Mouse (Mus musculus) MEL (cell line): ENCODE measurements around the gene Inpp5a. TPM values are rescaled to one million over a fixed set of nuclear protein-coding genes. Genes with fewer than 3 reads are reported as not detected.

Experiments used
- DNase-seq: peaks from one replicate; pipeline ENCODE4 v3.0.0; 2011; ENCODE audit warnings: low read depth, low spot score
- H3K27ac ChIP-seq: 2 replicates; pipeline ENCODE4 v1.5.1; 2012; ENCODE audit warnings: low read depth, mild to moderate bottlenecking, control low read depth, low read length, moderate library complexity; ENCODE audit not compliant: control insufficient read depth
- H3K27me3 ChIP-seq, 2 experiments: fragments of 150-350 bp in 1 of 2; sonication (generic) in 1 of 2; 2 replicates each; pipeline ENCODE4 v1.6.1; 2012; ENCODE audit warnings: low read length in 2 of 2, mild to moderate bottlenecking in 2 of 2, improper control_type of control experiment in 1 of 2, moderate library complexity in 1 of 2; ENCODE audit not compliant: insufficient read depth in 2 of 2, control insufficient read depth in 1 of 2
- H3K36me3 ChIP-seq, 2 experiments: 2 replicates each; pipeline ENCODE4 v1.6.1; 2012 to 2014; ENCODE audit warnings: low read length in 2 of 2, improper control_type of control experiment in 1 of 2, inconsistent platforms in 1 of 2, mild to moderate bottlenecking in 1 of 2; ENCODE audit not compliant: insufficient read depth in 2 of 2, control insufficient read depth in 1 of 2
- H3K4me1 ChIP-seq, 2 experiments: fragments of 150-350 bp in 1 of 2; sonication (generic) in 1 of 2; 2 replicates each; pipeline ENCODE4 v1.6.1; 2012; ENCODE audit warnings: low read length in 2 of 2, improper control_type of control experiment in 1 of 2, mild to moderate bottlenecking in 1 of 2; ENCODE audit not compliant: insufficient read depth in 2 of 2, control insufficient read depth in 1 of 2
- H3K4me3 ChIP-seq, 2 experiments: fragments of 150-350 bp in 1 of 2; sonication (generic) in 1 of 2; 2 replicates each; pipeline ENCODE4 v1.5.1; 2012; ENCODE audit warnings: low read depth in 2 of 2, low read length in 2 of 2, mild to moderate bottlenecking in 2 of 2, moderate library complexity in 2 of 2, control low read depth in 1 of 2, improper control_type of control experiment in 1 of 2; ENCODE audit not compliant: control insufficient read depth in 1 of 2, insufficient read depth in 1 of 2
- H3K79me2 ChIP-seq: 2 replicates; pipeline ENCODE4 v1.6.1; 2012; ENCODE audit warnings: mild to moderate bottlenecking, low read length, moderate library complexity; ENCODE audit not compliant: control insufficient read depth, poor library complexity, insufficient read depth
- H3K9ac ChIP-seq: 2 replicates; pipeline ENCODE4 v1.6.1; 2012; ENCODE audit warnings: low read depth, mild to moderate bottlenecking, control low read depth, low read length, moderate library complexity; ENCODE audit not compliant: control insufficient read depth, poor library complexity, severe bottlenecking
- H3K9me3 ChIP-seq: fragments of 150-350 bp; sonication (generic); replicated peaks from 2 replicates; pipeline ENCODE4 v1.6.1; 2012; ENCODE audit warnings: mild to moderate bottlenecking, low read length, improper control_type of control experiment, moderate library complexity; ENCODE audit not compliant: insufficient read depth
- BHLHE40 ChIP-seq: IDR thresholded peaks from 2 replicates; pipeline ENCODE4 v1.6.1; 2012; ENCODE audit warnings: low read depth, mild to moderate bottlenecking, inconsistent platforms, low read length, improper control_type of control experiment, borderline replicate concordance
- CHD1 ChIP-seq: IDR thresholded peaks from 2 replicates; pipeline ENCODE4 v1.6.1; 2012; ENCODE audit warnings: low read depth, mild to moderate bottlenecking, inconsistent platforms, low read length, improper control_type of control experiment
- CHD2 ChIP-seq: IDR thresholded peaks from 2 replicates; pipeline ENCODE4 v1.6.1; 2011; ENCODE audit warnings: low read length, improper control_type of control experiment
- EP300 ChIP-seq, 2 experiments: IDR thresholded peaks; 2 replicates each; pipeline ENCODE4 v1.6.1; 2011; ENCODE audit warnings: improper control_type of control experiment in 2 of 2, low read length in 2 of 2, low read depth in 1 of 2, mild to moderate bottlenecking in 1 of 2
- ETS1 ChIP-seq: IDR thresholded peaks from 2 replicates; pipeline ENCODE4 v1.6.1; 2012; ENCODE audit warnings: low read depth, mild to moderate bottlenecking, inconsistent platforms, low read length, improper control_type of control experiment, moderate library complexity
- GATA1 ChIP-seq: IDR thresholded peaks from 2 replicates; pipeline ENCODE4 v1.6.1; 2011; ENCODE audit warnings: low read depth, low read length, improper control_type of control experiment
- JUND ChIP-seq: IDR thresholded peaks from 2 replicates; pipeline ENCODE4 v1.6.1; 2011; ENCODE audit warnings: low read depth, mild to moderate bottlenecking, improper control_type of control experiment, low read length
- MAX ChIP-seq: IDR thresholded peaks from 2 replicates; pipeline ENCODE4 v1.6.1; 2011; ENCODE audit warnings: low read length, improper control_type of control experiment
- MEF2A ChIP-seq: IDR thresholded peaks from 2 replicates; pipeline ENCODE4 v1.6.1; 2014; ENCODE audit warnings: low read depth, mild to moderate bottlenecking, inconsistent platforms, low read length, improper control_type of control experiment; ENCODE audit not compliant: poor library complexity, insufficient replicate concordance, severe bottlenecking; ENCODE audit errors: extremely low read depth
- MYB ChIP-seq: IDR thresholded peaks from 2 replicates; pipeline ENCODE4 v1.6.1; 2011; ENCODE audit warnings: mild to moderate bottlenecking, low read depth, low read length, improper control_type of control experiment
- MYC ChIP-seq: IDR thresholded peaks from 2 replicates; pipeline ENCODE4 v1.6.1; 2011; ENCODE audit warnings: low read depth, mild to moderate bottlenecking, low read length, improper control_type of control experiment, moderate library complexity
- POLR2A ChIP-seq, 2 experiments: IDR thresholded peaks; 2 replicates each; pipeline ENCODE4 v1.6.1; 2011 to 2012; ENCODE audit warnings: low read length in 2 of 2, mild to moderate bottlenecking in 2 of 2, control low read depth in 1 of 2, improper control_type of control experiment in 1 of 2, low read depth in 1 of 2, moderate library complexity in 1 of 2; ENCODE audit not compliant: control insufficient read depth in 1 of 2, insufficient read depth in 1 of 2, poor library complexity in 1 of 2
- RAD21 ChIP-seq: IDR thresholded peaks from 2 replicates; pipeline ENCODE4 v1.6.1; 2011; ENCODE audit warnings: mild to moderate bottlenecking, low read depth, low read length, improper control_type of control experiment
- SIN3A ChIP-seq: IDR thresholded peaks from 2 replicates; pipeline ENCODE4 v1.6.1; 2012; ENCODE audit warnings: low read length, improper control_type of control experiment, inconsistent platforms
- TBP ChIP-seq: IDR thresholded peaks from 2 replicates; pipeline ENCODE4 v1.8.0; 2011; ENCODE audit warnings: low read depth, low read length, improper control_type of control experiment
- TCF12 ChIP-seq: IDR thresholded peaks from 2 replicates; pipeline ENCODE4 v1.6.1; 2014; ENCODE audit warnings: low read depth, mild to moderate bottlenecking, inconsistent platforms, low read length, improper control_type of control experiment, moderate library complexity
- UBTF ChIP-seq: IDR thresholded peaks from 2 replicates; pipeline ENCODE4 v1.6.1; 2012; ENCODE audit warnings: low read depth, mild to moderate bottlenecking, inconsistent platforms, low read length, improper control_type of control experiment, moderate library complexity, borderline replicate concordance; ENCODE audit not compliant: insufficient read depth
- USF1 ChIP-seq: IDR thresholded peaks from 2 replicates; pipeline ENCODE4 v1.6.1; 2014; ENCODE audit warnings: low read depth, mild to moderate bottlenecking, inconsistent platforms, low read length, improper control_type of control experiment, moderate library complexity
- USF2 ChIP-seq, 2 experiments: IDR thresholded peaks; 2 replicates each; pipeline ENCODE4 v1.6.1; 2011 to 2012; ENCODE audit warnings: improper control_type of control experiment in 2 of 2, low read length in 2 of 2, borderline replicate concordance in 1 of 2, inconsistent platforms in 1 of 2, low read depth in 1 of 2, mild to moderate bottlenecking in 1 of 2; ENCODE audit not compliant: insufficient read depth in 1 of 2
- ZC3H11A ChIP-seq: IDR thresholded peaks from 2 replicates; pipeline ENCODE4 v1.6.1; 2012; ENCODE audit warnings: low read depth, mild to moderate bottlenecking, inconsistent platforms, low read length, improper control_type of control experiment
- polyA plus RNA-seq, 2 experiments: library from polyadenylated mRNA; stranded (reverse) in 1 of 2; unstranded in 1 of 2; fragments of >175 nt in 1 of 2; fragments of >200 nt in 1 of 2; gene quantifications; 2 replicates each; pipeline versions ENCODE4 v1.2.1 to v1.2.4; 2012; ENCODE audit warnings: low replicate concordance in 2 of 2, low read depth in 1 of 2; ENCODE audit not compliant: insufficient read length in 2 of 2, insufficient read depth in 1 of 2, missing spikeins in 1 of 2
- total RNA-seq: library from RNA; depleted of rRNA; stranded (reverse); fragments of 300-350 nt; gene quantifications from 2 replicates; pipeline ENCODE4 v1.2.3, GENCODE M21; 2012

Inpp5a gene
- total and polyA plus RNA-seq, 3 experiments, result 5.7 to 14.4 TPM; not detected in 1

DNA sequence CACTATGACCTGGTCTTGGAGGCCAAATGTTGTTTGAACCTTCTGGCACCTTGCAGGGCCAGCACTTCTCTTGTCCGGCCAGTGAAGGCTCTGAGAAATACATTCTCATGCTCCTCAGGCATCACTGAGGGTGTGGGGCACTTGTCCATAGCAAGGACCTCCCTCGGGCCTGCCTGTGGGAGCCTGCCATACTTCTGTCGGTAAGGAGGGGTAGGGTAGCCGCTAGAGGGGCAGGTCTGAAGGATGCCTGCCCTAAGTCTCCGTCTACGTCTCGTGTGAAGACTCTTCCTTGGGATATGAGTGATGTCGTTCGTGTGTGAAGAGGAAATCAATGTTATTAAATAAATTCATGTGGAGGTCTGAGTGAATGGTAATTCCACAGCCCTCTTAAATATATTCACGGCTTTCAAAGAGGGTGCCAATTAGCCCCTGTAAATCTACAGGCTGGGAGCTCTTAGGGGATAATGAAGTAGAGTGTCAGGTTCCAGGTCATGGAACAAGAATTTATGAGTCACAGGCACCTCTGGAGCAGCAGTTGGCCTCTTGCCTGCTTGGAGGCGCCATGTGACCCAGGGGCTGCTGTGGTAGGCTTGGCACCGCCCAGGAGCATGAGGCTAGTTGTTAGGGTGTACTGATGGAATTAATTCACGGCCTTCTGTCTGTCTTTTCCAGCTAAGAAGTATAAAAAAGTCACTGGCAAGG, 127.2 kb downstream of the Inpp5a start:
- H3K36me3 ChIP-seq, result no peaks in the 10 kb centered on the region
- no peaks in the 10 kb centered on the region for H3K9me3 ChIP-seq
- H3K27me3 ChIP-seq, result no peaks in the 10 kb centered on the region
- H3K4me1 ChIP-seq, result no peaks in the 10 kb centered on the region
- no peak overlapping the region for H3K27ac ChIP-seq
- H3K79me2 ChIP-seq, result no peaks in the 10 kb centered on the region
- DNase-seq, result no peak
- TF ChIP-seq GATA1 (no peak), USF1 (0 out of 2 replicates have a peak, but pooled peaks have one; percentile 8)
- H3K9ac ChIP-seq, result no peak overlapping the region
- no peak overlapping the region for H3K4me3 ChIP-seq

DNA sequence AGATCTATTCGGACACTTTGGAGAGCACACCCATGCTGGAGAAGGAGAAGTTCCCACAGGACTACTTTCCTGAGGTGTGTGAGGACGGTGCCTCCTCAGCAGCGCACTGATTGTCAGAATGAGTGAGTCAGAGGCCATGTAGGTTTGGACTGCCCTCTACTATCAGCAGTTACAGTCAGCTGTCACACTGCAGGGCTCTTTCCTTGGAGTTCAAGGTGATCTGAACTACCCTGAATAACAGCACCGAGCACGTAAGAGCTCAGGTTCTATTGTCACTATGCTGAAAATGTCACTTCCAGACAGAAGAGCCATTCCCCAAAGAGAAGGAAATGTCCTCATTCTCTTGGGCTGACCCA, 127.7 kb downstream of the Inpp5a start:
- Histone ChIP-seq H3K79me2 (no peaks in the 10 kb centered on the region), H3K9ac (no peak overlapping the region), H3K4me1 (no peaks in the 10 kb centered on the region), H3K36me3 (no peaks in the 10 kb centered on the region), H3K27ac (no peak overlapping the region), H3K27me3 (no peaks in the 10 kb centered on the region), H3K9me3 (no peaks in the 10 kb centered on the region), H3K4me3 (no peak overlapping the region)
- no peak for DNase-seq
- TF ChIP-seq JUND, result no peak
- no peak for TF ChIP-seq CHD1
- TF ChIP-seq EP300 (IDR thresholded peaks at IDR 0.05; ENCODE audit: low read depth in 1 of 2, low read length in 2 of 2), result no peak
- no peak for TF ChIP-seq POLR2A (IDR thresholded peaks at IDR 0.05; ENCODE audit: control insufficient read depth in 1 of 2, insufficient read depth in 1 of 2, low read depth in 1 of 2, low read length in 2 of 2, poor library complexity in 1 of 2)
- no peak for TF ChIP-seq MYB
- no peak for TF ChIP-seq CHD2
- TF ChIP-seq TCF12, result no peak
- TF ChIP-seq ZC3H11A, result no peak
- TF ChIP-seq USF2 (IDR thresholded peaks at IDR 0.05; ENCODE audit: borderline replicate concordance in 1 of 2, insufficient read depth in 1 of 2, low read depth in 1 of 2, low read length in 2 of 2), result no peak
- no peak for TF ChIP-seq BHLHE40
- TF ChIP-seq TBP, result no peak
- no peak for TF ChIP-seq SIN3A
- TF ChIP-seq UBTF, result no peak
- TF ChIP-seq MAX, result no peak
- no peak for TF ChIP-seq ETS1
- TF ChIP-seq RAD21, result no peak
- TF ChIP-seq MEF2A, result no peak
- TF ChIP-seq MYC, result no peak
